Mouse (Mus musculus) liver, embryonic 11.5 days (tissue): ENCODE results near the gene Sdsl. TPM values are rescaled to one million over a fixed set of nuclear protein-coding genes. Genes with fewer than 3 reads are reported as not detected.

Source experiments
- ATAC-seq: fragments of 200-750 bp; cut with Nextera tagmentation; replicated peaks from 2 replicates; pipeline ENCODE4 v1.8.0; 2017; ENCODE audit warnings: moderate number of reproducible peaks, mild to moderate bottlenecking, moderate TSS enrichment, moderate library complexity; ENCODE audit not compliant: low FRiP score
- DNase-seq: peaks from one replicate; pipeline ENCODE4 v3.0.0-alpha.2; 2017; ENCODE audit warnings: low spot score
- H3K27ac ChIP-seq: fragments of 300-500 bp; sonication (generic); 2 replicates; pipeline ENCODE4 v1.5.1; 2014; ENCODE audit warnings: mild to moderate bottlenecking, low read depth, low read length, control low read depth
- H3K27me3 ChIP-seq: fragments of 300-500 bp; sonication (generic); replicated peaks from 2 replicates; pipeline ENCODE4 v1.6.1; 2014; ENCODE audit warnings: low read length, mixed read lengths; ENCODE audit not compliant: control insufficient read depth, insufficient read depth
- H3K36me3 ChIP-seq: fragments of 300-500 bp; sonication (generic); 2 replicates; pipeline ENCODE4 v1.6.1; 2014; ENCODE audit warnings: mild to moderate bottlenecking, low read length, moderate library complexity, mixed read lengths; ENCODE audit not compliant: control insufficient read depth, insufficient read depth
- H3K4me1 ChIP-seq: fragments of 300-500 bp; sonication (generic); replicated peaks from 2 replicates; pipeline ENCODE4 v1.6.1; 2014; ENCODE audit warnings: low read length, mixed read lengths; ENCODE audit not compliant: control insufficient read depth, insufficient read depth
- H3K4me2 ChIP-seq: fragments of 300-500 bp; sonication (generic); 2 replicates; pipeline ENCODE4 v1.6.1; 2014; ENCODE audit warnings: mild to moderate bottlenecking, control low read depth, moderate library complexity
- H3K4me3 ChIP-seq: fragments of 300-500 bp; sonication (generic); 2 replicates; pipeline ENCODE4 v1.5.1; 2014; ENCODE audit warnings: low read depth, low read length, control low read depth
- H3K9ac ChIP-seq: fragments of 300-500 bp; sonication (generic); 2 replicates; pipeline ENCODE4 v1.6.1; 2014; ENCODE audit warnings: low read depth, low read length, control low read depth
- H3K9me3 ChIP-seq: fragments of 300-500 bp; sonication (generic); 2 replicates; pipeline ENCODE4 v1.6.1; 2016; ENCODE audit warnings: low read length, inconsistent platforms, mixed read lengths; ENCODE audit not compliant: control insufficient read depth
- WGBS: fragments of 180-500 bp; shearing (Covaris S2); extraction: QIAGEN DNeasy Blood & Tissue Kit; methylation state at CpG from one replicate; pipeline ENCODE4 v1.1.7; 2014; 5-methylcytosine and 5-hydroxymethylcytosine counted together
- polyA plus RNA-seq: library from polyadenylated mRNA; unstranded; fragments of >200 nt; fragmentation: Nextera tagmentation; extraction: Ambion mirVana; gene quantifications from 2 replicates; pipeline ENCODE4 v1.2.1, GENCODE M21; 2014

Gene Sdsl
- polyA plus RNA-seq, 1 experiment from 2014 or later, result 2.3 TPM

- Histone ChIP-seq H3K27me3 (peaks cover 33% of the 10 kb centered on the region), H3K9me3 (no peaks in the 10 kb centered on the region), H3K4me3 (no peak overlapping the region), H3K36me3 (no peaks in the 10 kb centered on the region), H3K9ac (no peak overlapping the region), H3K4me2 (no peak overlapping the region), H3K27ac (no peak overlapping the region), H3K4me1 (no peaks in the 10 kb centered on the region)
- 41% methylated on average over 7 of the region's 7 CpGs for WGBS
- DNase-seq, result no peak
- ATAC-seq, result no peak
Measured at GRCm38 (mm10) chr5:120456841-120457554, 15.6 kb downstream of the Sdsl start.

- no peaks in the 10 kb centered on the region for H3K36me3 ChIP-seq
- 6% methylated on average over 1 of the region's 1 CpGs for WGBS
Measured at GRCm38 (mm10) chr5:120456253-120456652, 16.4 kb downstream of the Sdsl start.

GRCm38 (mm10) chr5:120454756-120455337 lies 17.8 kb downstream of the Sdsl start:
- Histone ChIP-seq H3K27me3 (peaks cover 35% of the 10 kb centered on the region), H3K4me1 (no peaks in the 10 kb centered on the region), H3K4me2 (no peak overlapping the region), H3K9me3 (no peaks in the 10 kb centered on the region), H3K36me3 (no peaks in the 10 kb centered on the region), H3K27ac (no peak overlapping the region), H3K4me3 (no peak overlapping the region), H3K9ac (no peak overlapping the region)
- DNase-seq (no peak), ATAC-seq (no peak)
- 56% methylated on average over 14 of the region's 14 CpGs for WGBS

More at GRCm38 (mm10) chr5:120456253-120456652, 16.4 kb downstream of the Sdsl start:
- DNase-seq (no peak), ATAC-seq (no peak)
- no peaks in the 10 kb centered on the region for H3K9me3 ChIP-seq
- H3K4me1 ChIP-seq, result no peaks in the 10 kb centered on the region
- H3K27ac ChIP-seq, result no peak overlapping the region
- peaks cover 33% of the 10 kb centered on the region for H3K27me3 ChIP-seq
- H3K9ac ChIP-seq, result no peak overlapping the region
- no peak overlapping the region for H3K4me3 ChIP-seq
- H3K4me2 ChIP-seq, result no peak overlapping the region

- WGBS, result 31% methylated on average over 13 of the region's 13 CpGs
- Histone ChIP-seq H3K4me3 (no peak overlapping the region), H3K4me1 (no peaks in the 10 kb centered on the region), H3K9ac (no peak overlapping the region), H3K36me3 (no peaks in the 10 kb centered on the region), H3K9me3 (no peaks in the 10 kb centered on the region), H3K27me3 (peaks cover 42% of the 10 kb centered on the region), H3K27ac (no peak overlapping the region), H3K4me2 (no peak overlapping the region; the same call in 1 of the 2 replicates)
- ATAC-seq, result no peak
- DNase-seq, result no peak
Measured at GRCm38 (mm10) chr5:120447305-120447704, 25.3 kb downstream of the Sdsl start.

- no peaks in the 10 kb centered on the region for H3K9me3 ChIP-seq
- no peak overlapping the region for H3K9ac ChIP-seq
- DNase-seq (peak; percentile 86), ATAC-seq (no peak)
- H3K4me1 ChIP-seq, result no peaks in the 10 kb centered on the region
- peak overlapping the region; percentile 17; the same call in 1 of the 2 replicates for H3K4me3 ChIP-seq
- WGBS, result 6% methylated on average over 14 of the region's 14 CpGs
- H3K36me3 ChIP-seq, result no peaks in the 10 kb centered on the region
- peaks cover 76% of the 10 kb centered on the region for H3K27me3 ChIP-seq
- no peak overlapping the region for H3K27ac ChIP-seq
- peak overlapping the region; percentile 47 for H3K4me2 ChIP-seq
Measured at GRCm38 (mm10) chr5:120440733-120441132, 31.9 kb downstream of the Sdsl start.

GRCm38 (mm10) chr5:120439887-120440670 lies 32.5 kb downstream of the Sdsl start:
- Histone ChIP-seq H3K9me3 (no peaks in the 10 kb centered on the region), H3K4me3 (peak overlapping the region; percentile 17; the same call in 1 of the 2 replicates), H3K4me2 (peak overlapping the region; percentile 47), H3K9ac (no peak overlapping the region), H3K36me3 (no peaks in the 10 kb centered on the region), H3K27ac (no peak overlapping the region), H3K4me1 (no peaks in the 10 kb centered on the region), H3K27me3 (peaks cover 78% of the 10 kb centered on the region)
- DNase-seq (no peak), ATAC-seq (no peak)
- WGBS, result 3% methylated on average over 61 of the region's 61 CpGs

GRCm38 (mm10) chr5:120438991-120439710 lies 33.5 kb downstream of the Sdsl start:
- H3K9me3 ChIP-seq, result no peaks in the 10 kb centered on the region
- ATAC-seq, result no peak
- H3K4me1 ChIP-seq, result no peaks in the 10 kb centered on the region
- H3K4me3 ChIP-seq, result no peak overlapping the region
- peaks cover 82% of the 10 kb centered on the region for H3K27me3 ChIP-seq
- no peak overlapping the region for H3K9ac ChIP-seq
- no peaks in the 10 kb centered on the region for H3K36me3 ChIP-seq
- no peak overlapping the region for H3K4me2 ChIP-seq
- 2% methylated on average over 27 of the region's 27 CpGs for WGBS
- DNase-seq, result no peak
- H3K27ac ChIP-seq, result no peak overlapping the region

GRCm38 (mm10) chr5:120438469-120438868 lies 34.1 kb downstream of the Sdsl start:
- no peaks in the 10 kb centered on the region for H3K9me3 ChIP-seq
- H3K27me3 ChIP-seq, result peaks cover 86% of the 10 kb centered on the region
- no peaks in the 10 kb centered on the region for H3K4me1 ChIP-seq
- H3K4me3 ChIP-seq, result no peak overlapping the region
- DNase-seq, result no peak
- H3K36me3 ChIP-seq, result no peaks in the 10 kb centered on the region
- H3K27ac ChIP-seq, result no peak overlapping the region
- H3K9ac ChIP-seq, result no peak overlapping the region
- H3K4me2 ChIP-seq, result no peak overlapping the region
- WGBS, result 2% methylated on average over 13 of the region's 13 CpGs
- ATAC-seq, result no peak
